In the genomic region with DNA sequence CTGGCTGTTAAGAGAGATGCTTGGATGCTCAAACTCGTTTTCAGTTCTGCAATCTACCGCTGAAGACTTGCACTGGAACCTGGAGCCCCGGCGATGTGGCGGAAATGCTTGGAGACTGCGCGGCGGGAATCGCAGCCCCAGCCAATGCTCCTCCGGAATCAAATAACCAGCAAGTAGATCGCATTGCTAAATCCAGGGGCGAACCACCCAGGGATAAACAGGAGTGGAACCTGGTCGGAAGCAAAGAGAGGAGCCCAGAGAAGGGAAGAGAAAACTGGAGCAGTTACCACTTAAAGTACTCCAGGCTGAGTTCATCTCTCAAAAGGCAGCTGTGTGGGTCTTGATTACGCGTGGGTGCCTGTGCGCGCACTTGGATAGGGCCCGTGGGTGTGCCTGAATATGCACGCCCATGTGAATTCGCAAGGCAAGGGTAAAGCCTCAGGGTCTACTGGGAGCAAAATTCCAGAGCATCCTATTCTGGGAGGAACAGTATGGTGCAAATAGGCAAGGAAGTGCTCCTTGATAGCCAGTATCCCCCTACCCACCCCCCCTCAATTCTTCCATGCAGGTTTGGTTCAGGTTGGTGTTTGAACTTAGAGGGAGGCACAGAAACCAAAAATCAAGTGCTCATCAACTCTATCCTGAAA, we compare ENCODE assay signal across 8 mouse cellular contexts. TPM values are rescaled to one million over a fixed set of nuclear protein-coding genes. Genes with fewer than 3 reads are reported as not detected.
A peak's percentile ranks its signal among the peaks of the same experiment; 100 is the strongest.
DNase-seq lines count a peak whose midpoint lies in the region; ATAC-seq and TF ChIP-seq lines count a peak whose summit lies in the region.

No protein-coding gene starts in this region.

- ATAC-seq in limb, embryonic 14.5 days (ENCODE audit: low FRiP score, low read depth), result 0 out of 2 replicates have a peak, but pooled peaks have one; percentile 12
- no peak for ATAC-seq in stomach, embryonic 16.5 days (ENCODE audit: insufficient read depth, low FRiP score)

- DNase-seq in cerebellum, postnatal 10 days, result peak; percentile 17 to 53
- no peak for DNase-seq in cerebellum, adult 9-10 months
- DNase-seq in ES-CJ7 (ENCODE audit: low read depth, low spot score), result peak; percentile 22
- peak; percentile 18 to 20 for DNase-seq in frontal cortex, postnatal 10 days (ENCODE audit: low spot score in 2 of 2)
- DNase-seq in limb, embryonic 14.5 days (ENCODE audit: low spot score), result no peak
- no peak for DNase-seq in urinary bladder, adult 2 months (ENCODE audit: low spot score)
- no peak for DNase-seq in heart, adult 11 months

- no peak overlapping the region for H3K27ac ChIP-seq in limb, embryonic 14.5 days (replicated peaks; ENCODE audit: low read depth, low read length)
- H3K27ac ChIP-seq in stomach, embryonic 16.5 days (ENCODE audit: low read length), result no peak overlapping the region

- peak overlapping the region; percentile 41 for H3K4me2 ChIP-seq in limb, embryonic 14.5 days (replicated peaks; ENCODE audit: low read depth, low read length, severe bottlenecking)
- peak overlapping the region; percentile 39 for H3K4me2 ChIP-seq in stomach, embryonic 16.5 days (ENCODE audit: low read depth, low read length)

- 2% methylated on average over 20 of the region's 20 CpGs for WGBS in limb, embryonic 14.5 days
- 2% methylated on average over 20 of the region's 20 CpGs for WGBS in stomach, embryonic 16.5 days

- peaks cover 44% of the 10 kb centered on the region for H3K27me3 ChIP-seq in limb, embryonic 14.5 days (ENCODE audit: control insufficient read depth, insufficient read depth, low read length)
- peaks cover 42% of the 10 kb centered on the region for H3K27me3 ChIP-seq in stomach, embryonic 16.5 days (ENCODE audit: control insufficient read depth, insufficient read depth, low read length)

- TF ChIP-seq POLR2A in limb, embryonic 14.5 days (IDR thresholded peaks at IDR 0.05; ENCODE audit: borderline replicate concordance, extremely low read depth, insufficient read depth, insufficient read length), result no peak

- H3K9ac ChIP-seq in limb, embryonic 14.5 days (ENCODE audit: low read depth, low read length, severe bottlenecking), result no peak overlapping the region
- no peak overlapping the region for H3K9ac ChIP-seq in stomach, embryonic 16.5 days (ENCODE audit: low read length)

- H3K9me3 ChIP-seq in limb, embryonic 14.5 days (ENCODE audit: control insufficient read depth, low read length), result no peaks in the 10 kb centered on the region
- H3K9me3 ChIP-seq in stomach, embryonic 16.5 days (replicated peaks; ENCODE audit: control insufficient read depth, low read length), result no peaks in the 10 kb centered on the region

- no peaks in the 10 kb centered on the region for H3K36me3 ChIP-seq in limb, embryonic 14.5 days (ENCODE audit: control insufficient read depth, insufficient read depth, low read length)
- no peaks in the 10 kb centered on the region for H3K36me3 ChIP-seq in stomach, embryonic 16.5 days (ENCODE audit: control insufficient read depth, insufficient read depth, low read length)

- H3K4me1 ChIP-seq in limb, embryonic 14.5 days (ENCODE audit: control insufficient read depth, insufficient read depth, low read length), result peaks cover 7% of the 10 kb centered on the region; the same call in 1 of the 2 replicates
- H3K4me1 ChIP-seq in stomach, embryonic 16.5 days (ENCODE audit: control insufficient read depth, insufficient read depth, low read length), result peaks cover 4% of the 10 kb centered on the region; the same call in 1 of the 2 replicates

- H3K4me3 ChIP-seq in limb, embryonic 14.5 days (replicated peaks; ENCODE audit: low read length), result peak overlapping the region; percentile 27
- H3K4me3 ChIP-seq in stomach, embryonic 16.5 days (replicated peaks; ENCODE audit: low read length), result peak overlapping the region; percentile 3; the same call in 1 of the 2 replicates

RNA-seq across cellular contexts. Expression of a gene that starts 1.3 kb away (rescaled TPM):
- polyA plus RNA-seq in limb, embryonic 14.5 days (2012; rRNA removed), result 2.7 and 3.8 TPM in 2 replicates
- 3.2 and 3.7 TPM in 2 replicates for polyA plus RNA-seq in limb, embryonic 14.5 days (2014; fragmentation: Nextera tagmentation; extraction: Ambion mirVana)
- 0.85 and 0.87 TPM in 2 replicates for polyA plus RNA-seq in stomach, embryonic 16.5 days (2015; fragmentation: Nextera tagmentation; extraction: Ambion mirVana)
- 0.21 and 0.25 TPM in 2 replicates for polyA plus RNA-seq in urinary bladder, adult 2 months (2012; rRNA removed)

Comparison
In these comparisons a context has a peak if more than half of its experiments do, and no peak if none do; other contexts are left out.
1. DNase-seq: peak in cerebellum, postnatal 10 days (2 of 2), ES-CJ7 (single experiment) and frontal cortex, postnatal 10 days (2 of 2); none in cerebellum, adult 9-10 months (single experiment), limb, embryonic 14.5 days (single experiment), urinary bladder, adult 2 months (single experiment) and heart, adult 11 months (single experiment).